Mouse (Mus musculus): Measurements from ENCODE around the gene Hspb1. TPM values are rescaled to one million over a fixed set of nuclear protein-coding genes. Genes with fewer than 3 reads are reported as not detected.
A peak's percentile ranks its signal among the peaks of the same experiment; 100 is the strongest.

The Hspb1 gene
- polyA plus RNA-seq, 1 experiment from 2014 or later: 149 TPM

GRCm38 (mm10) chr5:135933222-135933899 lies 45.6 kb downstream of the Hspb1 start:
- Histone ChIP-seq H3K4me1 (peaks cover 36% of the 10 kb centered on the region), H3K27ac (peak overlapping the region; percentile 93), H3K9ac (peak overlapping the region; percentile 93), H3K9me3 (no peaks in the 10 kb centered on the region), H3K27me3 (no peaks in the 10 kb centered on the region), H3K4me2 (peak overlapping the region; percentile 67), H3K36me3 (peaks cover 31% of the 10 kb centered on the region), H3K4me3 (peak overlapping the region; percentile 95)
- whole genome bisulfite sequencing: 8% methylated on average over 12 of the region's 12 CpGs
- ATAC-seq (ENCODE audit: insufficient number of reproducible peaks, insufficient read depth, low FRiP score, low TSS enrichment, low read depth): no peak

GRCm38 (mm10) chr5:135933900-135934441 lies 46.3 kb downstream of the Hspb1 start:
- under 1% methylated on average over 34 of the region's 35 CpGs for WGBS
- Histone ChIP-seq H3K27me3 (no peaks in the 10 kb centered on the region), H3K36me3 (peaks cover 28% of the 10 kb centered on the region), H3K9me3 (no peaks in the 10 kb centered on the region), H3K4me3 (peak overlapping the region; percentile 95), H3K9ac (peak overlapping the region; percentile 93), H3K27ac (peak overlapping the region; percentile 93), H3K4me1 (peaks cover 36% of the 10 kb centered on the region), H3K4me2 (peak overlapping the region; percentile 67)
- peak; percentile 50 for ATAC-seq (ENCODE audit: insufficient number of reproducible peaks, insufficient read depth, low FRiP score, low TSS enrichment, low read depth)

- H3K27me3 ChIP-seq: no peaks in the 10 kb centered on the region
- H3K9ac ChIP-seq: peak within 1 kb of the TSS; percentile 93
- no peaks in the 10 kb centered on the region for H3K9me3 ChIP-seq
- peak within 1 kb of the TSS; percentile 93 for H3K27ac ChIP-seq
- peak within 1 kb of the TSS; percentile 67 for H3K4me2 ChIP-seq
- H3K4me1 ChIP-seq: peaks cover 30% of the 10 kb centered on the region
- WGBS: under 1% methylated on average over 48 of the region's 48 CpGs
- peaks cover 22% of the 10 kb centered on the region for H3K36me3 ChIP-seq
- peak; percentile 95 for ATAC-seq (ENCODE audit: insufficient number of reproducible peaks, insufficient read depth, low FRiP score, low TSS enrichment, low read depth)
- H3K4me3 ChIP-seq: peak within 1 kb of the TSS; percentile 95
Measured at GRCm38 (mm10) chr5:135934481-135935175, 46.9 kb downstream of the Hspb1 start, which contains the start of gene Ywhag. TSS of gene Ywhag (minus strand) at chr5:135934616.

GRCm38 (mm10) chr5:135935176-135935523 lies 47.4 kb downstream of the Hspb1 start:
- Histone ChIP-seq H3K4me3 (peak overlapping the region; percentile 95), H3K27me3 (no peaks in the 10 kb centered on the region), H3K9me3 (no peaks in the 10 kb centered on the region), H3K9ac (peak overlapping the region; percentile 93; the same call in 1 of the 2 replicates), H3K4me2 (peak overlapping the region; percentile 67), H3K36me3 (peaks cover 16% of the 10 kb centered on the region), H3K4me1 (peaks cover 26% of the 10 kb centered on the region), H3K27ac (peak overlapping the region; percentile 93)
- 44% methylated on average over 7 of the region's 7 CpGs for WGBS
- ATAC-seq (ENCODE audit: insufficient number of reproducible peaks, insufficient read depth, low FRiP score, low TSS enrichment, low read depth): peak; percentile 7; the same call in 1 of the 2 replicates

GRCm38 (mm10) chr5:135935641-135936190 lies 48.0 kb downstream of the Hspb1 start:
- Histone ChIP-seq H3K9me3 (no peaks in the 10 kb centered on the region), H3K4me2 (peak overlapping the region; percentile 67; the same call in 1 of the 2 replicates), H3K4me1 (peaks cover 26% of the 10 kb centered on the region), H3K27me3 (no peaks in the 10 kb centered on the region), H3K4me3 (no peak overlapping the region), H3K9ac (no peak overlapping the region), H3K27ac (no peak overlapping the region), H3K36me3 (peaks cover 11% of the 10 kb centered on the region)
- WGBS: 74% methylated on average over 6 of the region's 6 CpGs
- ATAC-seq (ENCODE audit: insufficient number of reproducible peaks, insufficient read depth, low FRiP score, low TSS enrichment, low read depth): no peak

Other genes starting within 250 kb of the Hspb1 start
- 75.0 and 76.5 TPM in 2 replicates for gene Por, start 217.9 kb upstream of the Hspb1 start, polyA plus RNA-seq (2015; fragmentation: Nextera tagmentation; extraction: Ambion mirVana)
- 39.4 and 46.8 TPM in 2 replicates for gene Tmem120a, start 143.5 kb upstream of the Hspb1 start, polyA plus RNA-seq (2015; fragmentation: Nextera tagmentation; extraction: Ambion mirVana)
- gene Styxl1, start 109.5 kb upstream of the Hspb1 start, polyA plus RNA-seq (2015; fragmentation: Nextera tagmentation; extraction: Ambion mirVana): 0.31 TPM in 1 of 2 replicates, not detected in the other
- 432 and 479 TPM in 2 replicates for gene Mdh2, start 109.4 kb upstream of the Hspb1 start, polyA plus RNA-seq (2015; fragmentation: Nextera tagmentation; extraction: Ambion mirVana)
- gene Srrm3, start 81.0 kb upstream of the Hspb1 start, polyA plus RNA-seq (2015; fragmentation: Nextera tagmentation; extraction: Ambion mirVana): 1.1 and 1.5 TPM in 2 replicates
- gene Ywhag, start 46.7 kb downstream of the Hspb1 start, polyA plus RNA-seq (2015; fragmentation: Nextera tagmentation; extraction: Ambion mirVana): 164 and 178 TPM in 2 replicates
- gene Ssc4d, start 86.6 kb downstream of the Hspb1 start, polyA plus RNA-seq (2015; fragmentation: Nextera tagmentation; extraction: Ambion mirVana): 3.9 TPM in 2 replicates
- not detected in 2 replicates for gene Zp3, start 92.2 kb downstream of the Hspb1 start, polyA plus RNA-seq (2015; fragmentation: Nextera tagmentation; extraction: Ambion mirVana)
- 31.0 and 34.8 TPM in 2 replicates for gene Dtx2, start 106.9 kb downstream of the Hspb1 start, polyA plus RNA-seq (2015; fragmentation: Nextera tagmentation; extraction: Ambion mirVana)
- 0.06 and 0.29 TPM in 2 replicates for gene Upk3b, start 150.6 kb downstream of the Hspb1 start, polyA plus RNA-seq (2015; fragmentation: Nextera tagmentation; extraction: Ambion mirVana)
- 6.2 and 6.3 TPM in 2 replicates for gene Upk3bl, start 166.6 kb downstream of the Hspb1 start, polyA plus RNA-seq (2015; fragmentation: Nextera tagmentation; extraction: Ambion mirVana)
- gene Rasa4, start 196.0 kb downstream of the Hspb1 start, polyA plus RNA-seq (2015; fragmentation: Nextera tagmentation; extraction: Ambion mirVana): 10.8 and 12.7 TPM in 2 replicates
- 218 and 243 TPM in 2 replicates for gene Polr2j, start 228.7 kb downstream of the Hspb1 start, polyA plus RNA-seq (2015; fragmentation: Nextera tagmentation; extraction: Ambion mirVana)
- 41.7 and 42.1 TPM in 2 replicates for gene Lrwd1, start 248.2 kb downstream of the Hspb1 start, polyA plus RNA-seq (2015; fragmentation: Nextera tagmentation; extraction: Ambion mirVana)
- 26.1 and 27.1 TPM in 2 replicates for gene Alkbh4, start 248.2 kb downstream of the Hspb1 start, polyA plus RNA-seq (2015; fragmentation: Nextera tagmentation; extraction: Ambion mirVana)

Data from embryonic facial prominence, embryonic 13.5 days (tissue).